Mouse (Mus musculus): ENCODE measurements around the gene Amfr. TPM values are rescaled to one million over a fixed set of nuclear protein-coding genes. Genes with fewer than 3 reads are reported as not detected.
"Not testable (repeated sequence)": the region's sequence is repeated elsewhere in the genome, so short reads cannot be mapped to it uniquely, and the experiment has no call there.

The Amfr gene
- total RNA-seq (2021) = 100 to 1,000 TPM; 129 to 132 TPM

GRCm38 (mm10) chr8:94012013-94012951, at the start of gene Amfr:
Amfr (minus strand) TSS chr8:94012842.
- intact Hi-C loops (cut with DNase I) = no loop called here
- peak; percentile 15 to 78 for DNase-seq (ENCODE audit: extremely low spot score in 1 of 2, low spot score in 2 of 2)

GRCm38 (mm10) chr8:94057157-94057854, 44.7 kb upstream of the Amfr start:
- peak; percentile 36 to 57 for DNase-seq (ENCODE audit: extremely low spot score in 1 of 2, low spot score in 2 of 2)
- intact Hi-C loops (cut with DNase I) = no loop called here

GRCm38 (mm10) chr8:94052696-94053095, 40.1 kb upstream of the Amfr start:
- intact Hi-C loops (cut with DNase I) = no loop called here
- DNase-seq (ENCODE audit: extremely low spot score in 1 of 2, low spot score in 2 of 2) = no peak

- DNase-seq (ENCODE audit: extremely low spot score in 1 of 2, low spot score in 2 of 2) = peak in 1 of 2 experiments; percentile 16
- intact Hi-C loops (cut with DNase I) = no loop called here
Measured at GRCm38 (mm10) chr8:94047845-94048244, 35.2 kb upstream of the Amfr start.

- no peak for DNase-seq (ENCODE audit: extremely low spot score in 1 of 2, low spot score in 2 of 2)
- intact Hi-C loops (cut with DNase I) = no loop called here
Measured at GRCm38 (mm10) chr8:94037806-94038205, 25.2 kb upstream of the Amfr start.

GRCm38 (mm10) chr8:94036944-94037524, 24.4 kb upstream of the Amfr start, which contains the start of the genes Nudt21 and Ogfod1:
Nudt21 (minus strand) TSS chr8:94037031.
Ogfod1 (plus strand) TSS chr8:94037198.
- DNase-seq (ENCODE audit: extremely low spot score in 1 of 2, low spot score in 2 of 2) = peak; percentile 95 to 98
- intact Hi-C loops (cut with DNase I) = no loop called here

- intact Hi-C loops (cut with DNase I) = not testable (repeated sequence)
Measured at GRCm38 (mm10) chr8:94036541-94036940, 23.9 kb upstream of the Amfr start.

GRCm38 (mm10) chr8:94035200-94035599, 22.6 kb upstream of the Amfr start:
- intact Hi-C loops (cut with DNase I) = no loop called here
- DNase-seq (ENCODE audit: extremely low spot score in 1 of 2, low spot score in 2 of 2) = no peak

More at GRCm38 (mm10) chr8:94036541-94036940, 23.9 kb upstream of the Amfr start:
- DNase-seq (ENCODE audit: extremely low spot score in 1 of 2, low spot score in 2 of 2) = peak; percentile 46 to 82

GRCm38 (mm10) chr8:94033601-94034000, 21.0 kb upstream of the Amfr start:
- DNase-seq (ENCODE audit: extremely low spot score in 1 of 2, low spot score in 2 of 2) = no peak
- intact Hi-C loops (cut with DNase I) = no loop called here

GRCm38 (mm10) chr8:94029701-94030100, 17.1 kb upstream of the Amfr start:
- no peak for DNase-seq (ENCODE audit: extremely low spot score in 1 of 2, low spot score in 2 of 2)
- intact Hi-C loops (cut with DNase I) = no loop called here

GRCm38 (mm10) chr8:94023916-94024315, 11.3 kb upstream of the Amfr start:
- no peak for DNase-seq (ENCODE audit: extremely low spot score in 1 of 2, low spot score in 2 of 2)
- intact Hi-C loops (cut with DNase I) = no loop called here

GRCm38 (mm10) chr8:94013026-94013612, 477 bp upstream of the Amfr start:
- DNase-seq (ENCODE audit: extremely low spot score in 1 of 2, low spot score in 2 of 2) = no peak
- intact Hi-C loops (cut with DNase I) = no loop called here

GRCm38 (mm10) chr8:94011076-94012012, 1.3 kb downstream of the Amfr start:
- intact Hi-C loops (cut with DNase I) = no loop called here
- no peak for DNase-seq (ENCODE audit: extremely low spot score in 1 of 2, low spot score in 2 of 2)

- intact Hi-C loops (cut with DNase I) = no loop called here
- no peak for DNase-seq (ENCODE audit: extremely low spot score in 1 of 2, low spot score in 2 of 2)
Measured at GRCm38 (mm10) chr8:94010101-94010705, 2.4 kb downstream of the Amfr start.

- intact Hi-C loops (cut with DNase I) = no loop called here
Measured at GRCm38 (mm10) chr8:94009243-94009845, 3.3 kb downstream of the Amfr start.

GRCm38 (mm10) chr8:94004139-94004538, 8.5 kb downstream of the Amfr start:
- intact Hi-C loops (cut with DNase I) = no loop called here
- no peak for DNase-seq (ENCODE audit: extremely low spot score in 1 of 2, low spot score in 2 of 2)

More at GRCm38 (mm10) chr8:94009243-94009845, 3.3 kb downstream of the Amfr start:
- no peak for DNase-seq (ENCODE audit: extremely low spot score in 1 of 2, low spot score in 2 of 2)

GRCm38 (mm10) chr8:93998961-93999360, 13.7 kb downstream of the Amfr start:
- no peak for DNase-seq (ENCODE audit: extremely low spot score in 1 of 2, low spot score in 2 of 2)
- intact Hi-C loops (cut with DNase I) = no loop called here
